Mouse (Mus musculus) layer of hippocampus, adult 18-20 months (tissue): Measurements from ENCODE around the gene Ces5a. TPM values are rescaled to one million over a fixed set of nuclear protein-coding genes. Genes with fewer than 3 reads are reported as not detected.

Source experiments
- total RNA-seq, 2 experiments: library from RNA; stranded (reverse); gene quantifications; 2 replicates each; pipeline ENCODE4 v1.2.3; 2021

Ces5a gene
- total RNA-seq, 2 experiments from 2014 or later, result 0.52 to 1.4 TPM

Other genes with a start within 250 kb of the Ces5a start
- not detected for gene Ces1g, start 198.5 kb downstream of the Ces5a start, total RNA-seq
- not detected for gene Ces1h, start 156.1 kb downstream of the Ces5a start, total RNA-seq